Mouse (Mus musculus): ENCODE data around the gene St3gal2. TPM values are rescaled to one million over a fixed set of nuclear protein-coding genes. Genes with fewer than 3 reads are reported as not detected.

St3gal2 gene
- total and polyA plus RNA-seq, 3 experiments, result 16.9 to 44.5 (median 17.0) TPM

GRCm38 (mm10) chr8:110925691-110926140 lies 6.0 kb downstream of the St3gal2 start:
- in situ Hi-C loops (cut with MboI; ENCODE audit: low pct_ligation_motif_present, low pct_unique_long_range_greater_than_20kb, low sequenced_read_pairs), result no loop called here
- Histone ChIP-seq H3K27ac (ENCODE audit: insufficient read depth, low read depth) (peak overlapping the region; percentile 84), H3K9me3 (replicated peaks; ENCODE audit: low read length) (peaks cover 4% of the 10 kb centered on the region), H3K9ac (ENCODE audit: insufficient read depth, low read depth) (peak overlapping the region; percentile 80), H3K4me1 (ENCODE audit: control insufficient read depth in 1 of 2, insufficient read depth in 2 of 2) (peaks cover 21 to 77% of the 10 kb centered on the region in 2 experiments), H3K4me3 (replicated peaks in 1 of 3; ENCODE audit: low read depth in 2 of 3, low read length in 2 of 3, poor library complexity in 1 of 3) (no peak overlapping the region), H3K4me2 (ENCODE audit: insufficient read depth, low read depth, poor library complexity, severe bottlenecking) (peak overlapping the region; percentile 92), H3K27me3 (replicated peaks) (no peaks in the 10 kb centered on the region), H3K36me3 (replicated peaks in 1 of 2; ENCODE audit: control insufficient read depth in 1 of 2, insufficient read depth in 1 of 2, low read length in 1 of 2) (peaks cover 4 to 25% of the 10 kb centered on the region in 2 experiments), H3K79me2 (replicated peaks; ENCODE audit: control insufficient read depth, extremely low read depth, insufficient read depth, poor library complexity, severe bottlenecking) (peaks cover 66% of the 10 kb centered on the region)
- peak; percentile 87 for DNase-seq (ENCODE audit: extremely low read depth)
- dilution Hi-C loops (cut with MboI; ENCODE audit: extremely low pct_ligation_motif_present, extremely low pct_unique_long_range_greater_than_20kb, low sequenced_read_pairs), result no loop called here
- TF ChIP-seq NRF1 (IDR thresholded peaks at IDR 0.05; ENCODE audit: low read depth, low read length), result no peak
- peak; percentile 30; the same call in 1 of the 2 replicates for TF ChIP-seq MAZ (IDR thresholded peaks at IDR 0.05; ENCODE audit: low read depth, low read length)
- no peak for TF ChIP-seq GABPA (IDR thresholded peaks at IDR 0.05; ENCODE audit: insufficient replicate concordance, low read depth, low read length)
- 0 out of 2 replicates have a peak, but pooled peaks have one; percentile 45 for TF ChIP-seq RCOR1 (conservative IDR thresholded peaks at IDR 0.05; ENCODE audit: low read depth, low read length)
- TF ChIP-seq CTCF (conservative IDR thresholded peaks at IDR 0.05 in 1 of 2, IDR thresholded peaks at IDR 0.05 in 1 of 2; ENCODE audit: low read depth in 2 of 2, low read length in 2 of 2), result no peak
- TF ChIP-seq USF1 (IDR thresholded peaks at IDR 0.05; ENCODE audit: low read depth, low read length), result no peak
- TF ChIP-seq EP300 (IDR thresholded peaks at IDR 0.05; ENCODE audit: low read length), result peak; percentile 61; the same call in 1 of the 2 replicates
- no peak for TF ChIP-seq ZKSCAN1 (IDR thresholded peaks at IDR 0.05; ENCODE audit: borderline replicate concordance, low read depth, low read length)
- TF ChIP-seq KAT2A (IDR thresholded peaks at IDR 0.05; ENCODE audit: insufficient replicate concordance, low read length), result no peak
- TF ChIP-seq PAX5 (IDR thresholded peaks at IDR 0.05; ENCODE audit: low read length), result no peak
- TF ChIP-seq MAX (IDR thresholded peaks at IDR 0.05; ENCODE audit: low read length), result 0 out of 2 replicates have a peak, but pooled peaks have one; percentile 34
- TF ChIP-seq MEF2A (IDR thresholded peaks at IDR 0.05; ENCODE audit: borderline replicate concordance, low read depth, low read length), result peak; percentile 85
- peak; percentile 56; the same call in 1 of the 2 replicates for TF ChIP-seq CHD2 (IDR thresholded peaks at IDR 0.05; ENCODE audit: low read length)
- TF ChIP-seq UBTF (IDR thresholded peaks at IDR 0.05; ENCODE audit: low read depth, low read length), result 0 out of 2 replicates have a peak, but pooled peaks have one; percentile 16
- peak; percentile 66; the same call in 1 of the 2 replicates for TF ChIP-seq TCF12 (IDR thresholded peaks at IDR 0.05; ENCODE audit: low read depth, low read length)
- TF ChIP-seq HCFC1 (IDR thresholded peaks at IDR 0.05; ENCODE audit: low read depth, low read length), result no peak; the same call in 1 of the 2 replicates
- TF ChIP-seq MAFK (IDR thresholded peaks at IDR 0.05; ENCODE audit: insufficient replicate concordance, low read length), result no peak
- TF ChIP-seq RAD21 (IDR thresholded peaks at IDR 0.05; ENCODE audit: low read depth, low read length), result no peak; the same call in 1 of the 2 replicates
- TF ChIP-seq JUN (IDR thresholded peaks at IDR 0.05; ENCODE audit: insufficient read depth, low read depth, low read length), result no peak
- TF ChIP-seq E2F4 (IDR thresholded peaks at IDR 0.05; ENCODE audit: insufficient replicate concordance, low read depth, low read length), result no peak
- peak; percentile 60 for TF ChIP-seq IRF4 (IDR thresholded peaks at IDR 0.05; ENCODE audit: low read depth, low read length)
- TF ChIP-seq ZC3H11A (IDR thresholded peaks at IDR 0.05; ENCODE audit: low read depth, low read length), result no peak
- no peak; the same call in 1 of the 2 replicates for TF ChIP-seq SMC3 (IDR thresholded peaks at IDR 0.05; ENCODE audit: low read depth, low read length)
- no peak for TF ChIP-seq MYC (IDR thresholded peaks at IDR 0.05; ENCODE audit: low read depth, low read length)
- TF ChIP-seq CHD1 (IDR thresholded peaks at IDR 0.05; ENCODE audit: low read depth, low read length), result 0 out of 2 replicates have a peak, but pooled peaks have one; percentile 37
- TF ChIP-seq USF2 (conservative IDR thresholded peaks at IDR 0.05; ENCODE audit: low read depth, low read length), result no peak
- 0 out of 2 replicates have a peak, but pooled peaks have one; percentile 52 for TF ChIP-seq NELFE (IDR thresholded peaks at IDR 0.05; ENCODE audit: low read depth, low read length)
- TF ChIP-seq ZNF384 (IDR thresholded peaks at IDR 0.05; ENCODE audit: low read depth, low read length), result peak; percentile 94
- peak; percentile 33; the same call in 1 of the 2 replicates for TF ChIP-seq POLR2A (IDR thresholded peaks at IDR 0.05; ENCODE audit: low read depth, low read length)
- 0 out of 2 replicates have a peak, but pooled peaks have one; percentile 37 for TF ChIP-seq TBP (conservative IDR thresholded peaks at IDR 0.05; ENCODE audit: low read depth, low read length)
- peak; percentile 59 for TF ChIP-seq SIN3A (IDR thresholded peaks at IDR 0.05; ENCODE audit: low read length)
- no peak for TF ChIP-seq JUND (conservative IDR thresholded peaks at IDR 0.05; ENCODE audit: low read depth, low read length)
- peak; percentile 80 for TF ChIP-seq MXI1 (IDR thresholded peaks at IDR 0.05; ENCODE audit: low read depth, low read length)
- no peak for TF ChIP-seq ZMIZ1 (IDR thresholded peaks at IDR 0.05; ENCODE audit: low read depth, low read length)
- peak; percentile 77 for TF ChIP-seq ETS1 (conservative IDR thresholded peaks at IDR 0.05; ENCODE audit: low read depth, low read length)
- TF ChIP-seq POLR2AphosphoS2 (IDR thresholded peaks at IDR 0.05; ENCODE audit: low read depth, low read length), result no peak
- peak; percentile 61 for TF ChIP-seq BHLHE40 (IDR thresholded peaks at IDR 0.05; ENCODE audit: low read depth, low read length)
- no peak for TF ChIP-seq ELF1 (IDR thresholded peaks at IDR 0.05; ENCODE audit: low read depth, low read length)
